Mouse (Mus musculus) liver, embryonic 14.5 days (tissue): ENCODE measurements around the gene A930004D18Rik. TPM values are rescaled to one million over a fixed set of nuclear protein-coding genes. Genes with fewer than 3 reads are reported as not detected.
A peak's percentile ranks its signal among the peaks of the same experiment; 100 is the strongest.

Experiments used
- ATAC-seq: fragments of 200-750 bp; cut with Nextera tagmentation; 2 replicates; pipeline ENCODE4 v1.8.0; 2017; ENCODE audit warnings: moderate number of reproducible peaks, mild to moderate bottlenecking, moderate library complexity; ENCODE audit not compliant: insufficient read depth
- DNase-seq, 3 experiments: peaks; one replicate each; pipeline ENCODE4 v3.0.0-alpha.2; 2012 to 2013; ENCODE audit warnings: low read depth in 3 of 3, low spot score in 3 of 3
- H3K27ac ChIP-seq: fragments of 300-500 bp; sonication (generic); 2 replicates; pipeline ENCODE4 v1.5.1; 2014; ENCODE audit warnings: moderate library complexity, mild to moderate bottlenecking, control low read depth, inconsistent platforms
- H3K27me3 ChIP-seq: fragments of 300-500 bp; sonication (generic); 2 replicates; pipeline ENCODE4 v1.6.1; 2014; ENCODE audit warnings: mild to moderate bottlenecking, low read length, moderate library complexity; ENCODE audit not compliant: control insufficient read depth, insufficient read depth
- H3K36me3 ChIP-seq: fragments of 300-500 bp; sonication (generic); replicated peaks from 2 replicates; pipeline ENCODE4 v1.6.1; 2014; ENCODE audit warnings: low read depth; ENCODE audit not compliant: control insufficient read depth, insufficient read depth
- H3K4me1 ChIP-seq, 2 experiments: fragments of 200-500 bp in 1 of 2; fragments of 300-500 bp in 1 of 2; sonication (generic) in 1 of 2; replicated peaks; 2 replicates each; pipeline ENCODE4 v1.6.1; 2012 to 2014; ENCODE audit warnings: antibody characterized with exemption in 1 of 2, inconsistent platforms in 1 of 2, low read length in 1 of 2; ENCODE audit not compliant: control insufficient read depth in 2 of 2, insufficient read depth in 2 of 2
- H3K4me2 ChIP-seq: fragments of 300-500 bp; sonication (generic); 2 replicates; pipeline ENCODE4 v1.6.1; 2014; ENCODE audit warnings: low read depth, mild to moderate bottlenecking, control low read depth, moderate library complexity
- H3K4me3 ChIP-seq, 2 experiments: fragments of 200-500 bp in 1 of 2; fragments of 300-500 bp in 1 of 2; sonication (generic) in 1 of 2; 2 replicates each; pipeline ENCODE4 v1.5.1; 2012 to 2014; ENCODE audit warnings: low read depth in 2 of 2, low read length in 2 of 2, mild to moderate bottlenecking in 2 of 2, control low read depth in 1 of 2, inconsistent platforms in 1 of 2, moderate library complexity in 1 of 2; ENCODE audit not compliant: insufficient read depth in 1 of 2
- H3K9ac ChIP-seq: fragments of 300-500 bp; sonication (generic); replicated peaks from 2 replicates; pipeline ENCODE4 v1.6.1; 2014; ENCODE audit warnings: mild to moderate bottlenecking, control low read depth, moderate library complexity
- H3K9me3 ChIP-seq: fragments of 300-500 bp; sonication (generic); 2 replicates; pipeline ENCODE4 v1.6.1; 2016; ENCODE audit warnings: low read length, mixed read lengths; ENCODE audit not compliant: control insufficient read depth
- CTCF ChIP-seq: IDR thresholded peaks from 2 replicates; pipeline ENCODE4 v1.5.1; 2016; ENCODE audit warnings: antibody characterized with exemption, low read depth, control low read depth
- EP300 ChIP-seq: IDR thresholded peaks from 2 replicates; pipeline ENCODE4 v1.6.1; 2016; ENCODE audit warnings: antibody characterized with exemption, low read depth
- WGBS: fragments of 180-500 bp; shearing (Covaris S2); extraction: QIAGEN DNeasy Blood & Tissue Kit; methylation state at CpG from one replicate; pipeline ENCODE4 v1.1.7; 2014; ENCODE audit not compliant: insufficient replicate concordance; 5-methylcytosine and 5-hydroxymethylcytosine counted together
- polyA plus RNA-seq, 2 experiments: library from polyadenylated mRNA; depleted of rRNA in 1 of 2; stranded (reverse) in 1 of 2; unstranded in 1 of 2; fragments of >200 nt; fragmentation: Nextera tagmentation in 1 of 2; extraction: Ambion mirVana in 1 of 2; gene quantifications; 2 replicates each; pipeline versions ENCODE4 v1.2.1 to v1.2.3; 2012 to 2014

Gene A930004D18Rik
- polyA plus RNA-seq, 2 experiments, result 0.36 to 0.48 TPM

DNA sequence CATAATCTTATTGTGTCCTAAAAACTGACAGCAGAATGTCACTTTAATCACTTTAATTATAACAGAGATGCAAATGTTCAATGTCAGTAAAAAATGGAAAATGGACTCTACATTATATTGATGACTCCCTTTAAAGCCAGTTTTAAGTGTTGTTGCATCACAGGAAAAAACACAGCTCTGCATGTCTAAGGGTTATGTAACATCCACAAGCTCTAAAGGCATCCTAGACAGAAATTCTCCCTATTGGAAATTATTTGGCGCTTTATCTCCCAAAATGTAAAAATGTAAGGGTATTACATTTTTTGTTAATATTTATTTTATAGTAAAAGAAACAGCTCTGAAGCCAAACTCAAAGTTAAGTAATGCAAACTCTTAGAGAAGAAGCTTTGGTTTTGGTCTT lies 22.4 kb upstream of the A930004D18Rik start:
- H3K27me3 ChIP-seq, result no peaks in the 10 kb centered on the region
- H3K9ac ChIP-seq, result no peak overlapping the region
- ATAC-seq (no peak), DNase-seq (no peak)
- no peak overlapping the region for H3K4me2 ChIP-seq
- peaks cover 5 to 10% of the 10 kb centered on the region in 2 experiments for H3K4me1 ChIP-seq
- no peak overlapping the region for H3K4me3 ChIP-seq
- no peaks in the 10 kb centered on the region for H3K36me3 ChIP-seq
- WGBS, result 66% methylated on average over 1 of the region's 1 CpGs
- no peak overlapping the region for H3K27ac ChIP-seq
- no peak for TF ChIP-seq EP300
- TF ChIP-seq CTCF, result no peak
- H3K9me3 ChIP-seq, result no peaks in the 10 kb centered on the region

DNA sequence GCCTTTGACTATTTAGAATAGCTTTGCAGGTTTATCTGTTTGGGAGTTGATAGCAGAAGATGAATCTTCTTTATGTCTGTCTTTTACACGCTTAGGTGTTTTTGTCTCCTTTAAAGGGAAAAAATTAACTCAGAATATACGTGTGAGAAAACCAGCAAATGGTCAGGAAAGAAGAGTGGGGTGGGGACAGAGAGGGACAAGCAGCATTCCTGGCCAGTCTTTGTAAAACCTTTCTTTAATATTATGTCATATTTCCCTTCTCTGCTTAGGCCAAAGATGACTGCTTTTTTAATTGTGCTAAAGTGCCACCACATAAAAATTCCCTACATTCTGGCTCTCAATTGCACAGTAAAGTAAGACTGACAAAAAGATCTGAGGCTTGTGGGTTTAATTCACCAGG lies 21.5 kb upstream of the A930004D18Rik start:
- no peak overlapping the region for H3K9ac ChIP-seq
- H3K4me3 ChIP-seq, result no peak overlapping the region
- H3K4me1 ChIP-seq, result peaks cover 5 to 10% of the 10 kb centered on the region in 2 experiments
- ATAC-seq (no peak), DNase-seq (no peak)
- 26% methylated on average over 2 of the region's 2 CpGs for WGBS
- TF ChIP-seq EP300, result no peak
- no peak for TF ChIP-seq CTCF
- H3K4me2 ChIP-seq, result peak overlapping the region; percentile 88
- no peak overlapping the region for H3K27ac ChIP-seq
- no peaks in the 10 kb centered on the region for H3K36me3 ChIP-seq
- no peaks in the 10 kb centered on the region for H3K9me3 ChIP-seq
- H3K27me3 ChIP-seq, result no peaks in the 10 kb centered on the region

DNA sequence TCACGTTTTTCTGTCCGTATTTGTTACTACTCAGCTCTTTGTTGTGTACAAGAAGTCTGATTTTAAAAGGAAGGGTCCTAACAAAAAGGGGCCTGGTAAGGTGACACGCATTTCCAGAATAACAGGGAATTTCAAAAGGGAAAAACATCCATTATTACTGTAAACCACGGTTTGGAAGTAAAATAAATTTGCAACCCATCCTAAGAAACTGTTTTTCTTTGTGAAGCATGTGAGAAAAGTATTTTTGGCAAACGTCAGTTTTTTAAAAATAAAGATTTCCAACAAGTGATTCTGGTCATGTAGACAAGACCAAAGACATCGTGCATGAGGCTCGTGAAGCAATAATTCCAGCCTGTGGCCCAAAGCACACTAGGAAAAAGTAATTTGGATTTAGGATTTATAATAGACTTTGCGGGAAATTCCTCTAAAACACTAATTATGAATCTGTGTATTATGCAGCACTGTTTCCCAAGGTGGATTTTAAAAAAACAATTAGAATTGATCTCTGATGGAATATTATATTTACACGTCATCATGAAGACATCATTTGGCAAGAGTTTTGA lies 20.7 kb upstream of the A930004D18Rik start:
- Histone ChIP-seq H3K4me3 (peak overlapping the region; percentile 62 to 91; a peak in 2 of 4 replicates), H3K4me2 (peak overlapping the region; percentile 88), H3K9ac (peak overlapping the region; percentile 89), H3K9me3 (no peaks in the 10 kb centered on the region), H3K27me3 (0 out of 2 replicates have a peak, but pooled peaks cover 3% of the 10 kb centered on the region), H3K36me3 (no peaks in the 10 kb centered on the region), H3K4me1 (peaks cover 5 to 10% of the 10 kb centered on the region in 2 experiments), H3K27ac (peak overlapping the region; percentile 91)
- TF ChIP-seq EP300 (no peak), CTCF (no peak)
- WGBS, result 29% methylated on average over 9 of the region's 9 CpGs
- ATAC-seq (no peak), DNase-seq (no peak)

DNA sequence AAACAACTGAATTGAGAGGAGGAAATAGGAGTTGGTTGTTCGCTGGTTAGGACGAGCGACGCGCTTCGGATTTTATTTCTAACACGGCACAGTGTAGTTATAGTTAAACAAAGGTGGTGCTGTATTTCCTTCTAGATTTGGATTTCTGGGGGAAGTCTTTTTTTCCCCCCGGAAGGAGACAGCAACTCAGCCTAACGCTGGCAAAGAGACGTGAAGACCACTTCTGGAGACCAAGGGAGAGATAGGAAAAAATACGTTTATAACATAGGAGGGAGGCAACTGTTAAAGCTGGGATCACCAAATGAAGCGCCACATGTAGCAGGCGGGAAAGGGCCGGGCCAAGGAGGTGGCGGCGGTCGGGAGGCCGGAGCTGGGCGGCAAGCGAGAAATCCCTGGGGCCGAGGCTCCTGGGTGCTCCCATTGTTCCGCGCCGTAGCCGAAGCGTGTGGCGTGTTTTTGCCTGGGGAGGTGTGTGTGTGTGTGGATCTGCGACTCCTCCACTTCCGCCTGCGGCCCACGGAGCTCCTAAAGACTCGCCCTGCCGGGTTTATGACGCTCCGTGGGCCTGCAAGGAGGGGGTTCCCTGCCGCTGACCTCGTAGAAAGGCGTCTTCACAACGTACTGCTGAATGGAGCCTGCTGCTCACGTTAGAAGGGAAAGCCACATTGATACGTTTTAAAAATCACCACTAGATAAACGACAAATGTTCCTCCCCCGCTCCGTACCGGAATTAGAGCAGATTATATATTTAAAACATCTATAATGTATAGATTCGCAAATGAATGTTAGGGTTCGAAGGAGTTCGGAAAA lies 20.0 kb upstream of the A930004D18Rik start:
- WGBS, result under 1% methylated on average over 48 of the region's 48 CpGs
- Histone ChIP-seq H3K27ac (peak overlapping the region; percentile 91), H3K4me2 (peak overlapping the region; percentile 88), H3K27me3 (0 out of 2 replicates have a peak, but pooled peaks cover 3% of the 10 kb centered on the region), H3K4me3 (peak overlapping the region; percentile 62 to 91), H3K9ac (peak overlapping the region; percentile 89), H3K4me1 (peaks cover 5 to 10% of the 10 kb centered on the region in 2 experiments), H3K9me3 (no peaks in the 10 kb centered on the region), H3K36me3 (no peaks in the 10 kb centered on the region)
- DNase-seq, result peak in 1 of 3 experiments; percentile 33
- TF ChIP-seq EP300 (no peak), CTCF (no peak)
- ATAC-seq, result no peak; the same call in 1 of the 2 replicates

DNA sequence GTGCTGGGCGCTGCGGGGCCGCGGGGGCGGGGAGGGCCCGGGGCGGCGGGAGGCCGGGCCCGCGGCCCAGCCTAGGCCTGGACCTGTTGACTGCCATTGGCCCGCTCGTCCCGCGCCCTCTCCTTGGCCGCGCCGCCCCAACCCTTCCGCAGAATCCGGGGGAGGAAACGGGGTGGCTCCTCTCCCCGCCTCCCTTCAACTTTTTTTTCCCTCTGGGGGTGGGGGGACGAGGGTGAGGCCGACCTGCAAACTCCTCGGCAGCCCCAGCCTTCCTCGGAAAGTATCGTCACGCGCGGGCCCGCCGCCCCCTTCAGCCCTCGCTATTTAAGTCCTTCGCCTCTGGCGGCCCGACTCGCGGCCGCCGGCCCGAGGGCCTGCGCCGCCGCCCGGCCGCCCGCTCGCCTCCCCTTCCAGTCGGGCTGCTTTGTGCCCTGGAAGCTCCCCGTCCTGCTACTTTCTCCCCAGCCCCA lies 19.3 kb upstream of the A930004D18Rik start:
- peak; percentile 86 to 87 (median 86) for DNase-seq
- no peaks in the 10 kb centered on the region for H3K9me3 ChIP-seq
- peaks cover 6% of the 10 kb centered on the region for H3K27me3 ChIP-seq
- peaks cover 5 to 10% of the 10 kb centered on the region in 2 experiments for H3K4me1 ChIP-seq
- H3K27ac ChIP-seq, result peak overlapping the region; percentile 91
- H3K4me3 ChIP-seq, result peak overlapping the region; percentile 62 to 91
- no peak for TF ChIP-seq CTCF
- TF ChIP-seq EP300, result no peak
- H3K36me3 ChIP-seq, result no peaks in the 10 kb centered on the region
- under 1% methylated on average over 41 of the region's 50 CpGs for WGBS
- peak; percentile 93 for ATAC-seq
- H3K9ac ChIP-seq, result peak overlapping the region; percentile 89
- peak overlapping the region; percentile 88 for H3K4me2 ChIP-seq
